Mouse (Mus musculus) testis, adult 2 months (tissue): ENCODE results near the gene Kif4. TPM values are rescaled to one million over a fixed set of nuclear protein-coding genes. Genes with fewer than 3 reads are reported as not detected.
A peak's percentile ranks its signal among the peaks of the same experiment; 100 is the strongest.

Experiments used
- H3K27ac ChIP-seq: fragments of 200-500 bp; 2 replicates; pipeline ENCODE4 v1.5.1; 2012; ENCODE audit warnings: low read depth, low read length; ENCODE audit not compliant: control insufficient read depth, insufficient read depth
- H3K27me3 ChIP-seq: fragments of 200-500 bp; 2 replicates; pipeline ENCODE4 v1.6.1; 2012; ENCODE audit warnings: mild to moderate bottlenecking, low read length, moderate library complexity; ENCODE audit not compliant: control insufficient read depth, insufficient read depth
- H3K36me3 ChIP-seq: fragments of 200-500 bp; 2 replicates; pipeline ENCODE4 v1.6.1; 2012; ENCODE audit warnings: mild to moderate bottlenecking, low read length; ENCODE audit not compliant: control insufficient read depth, insufficient read depth
- H3K4me1 ChIP-seq: fragments of 200-500 bp; 2 replicates; pipeline ENCODE4 v1.6.1; 2012; ENCODE audit warnings: low read length; ENCODE audit not compliant: control insufficient read depth, insufficient read depth
- H3K4me3 ChIP-seq: fragments of 200-500 bp; 2 replicates; pipeline ENCODE4 v1.5.1; 2012; ENCODE audit warnings: low read depth, mild to moderate bottlenecking, low read length, moderate library complexity, mixed read lengths; ENCODE audit not compliant: control insufficient read depth
- CTCF ChIP-seq: fragments of 200-500 bp; IDR thresholded peaks from 2 replicates; pipeline ENCODE4 v1.5.1; 2012; ENCODE audit warnings: low read depth, mild to moderate bottlenecking, inconsistent platforms, low read length, moderate library complexity; ENCODE audit not compliant: control insufficient read depth, insufficient read depth, insufficient replicate concordance
- POLR2A ChIP-seq: fragments of 200-500 bp; IDR thresholded peaks from 2 replicates; pipeline ENCODE4 v1.6.1; 2012; ENCODE audit warnings: low read depth, mild to moderate bottlenecking, inconsistent platforms, low read length, moderate library complexity; ENCODE audit not compliant: control insufficient read depth
- polyA plus RNA-seq: library from polyadenylated mRNA; depleted of rRNA; stranded (reverse); fragments of >200 nt; gene quantifications from 2 replicates; pipeline ENCODE4 v1.2.3, GENCODE M21; 2012; rRNA removed

The Kif4 gene
- polyA plus RNA-seq, 1 experiment = 1.1 TPM

- H3K27ac ChIP-seq = no peak within 1 kb of the TSS; the same call in 1 of the 2 replicates
- TF ChIP-seq POLR2A (no peak), CTCF (no peak)
- no peaks in the 10 kb centered on the region for H3K27me3 ChIP-seq
- H3K4me3 ChIP-seq = peak within 1 kb of the TSS; percentile 78
- H3K4me1 ChIP-seq = no peaks in the 10 kb centered on the region; the same call in 1 of the 2 replicates
- no peaks in the 10 kb centered on the region for H3K36me3 ChIP-seq
Observed at GRCm38 (mm10) chrX:100767181-100767884, 141.8 kb downstream of the Kif4 start, which contains the start of gene Dlg3. Dlg3 (plus strand) TSS chrX:100767722.

DNA sequence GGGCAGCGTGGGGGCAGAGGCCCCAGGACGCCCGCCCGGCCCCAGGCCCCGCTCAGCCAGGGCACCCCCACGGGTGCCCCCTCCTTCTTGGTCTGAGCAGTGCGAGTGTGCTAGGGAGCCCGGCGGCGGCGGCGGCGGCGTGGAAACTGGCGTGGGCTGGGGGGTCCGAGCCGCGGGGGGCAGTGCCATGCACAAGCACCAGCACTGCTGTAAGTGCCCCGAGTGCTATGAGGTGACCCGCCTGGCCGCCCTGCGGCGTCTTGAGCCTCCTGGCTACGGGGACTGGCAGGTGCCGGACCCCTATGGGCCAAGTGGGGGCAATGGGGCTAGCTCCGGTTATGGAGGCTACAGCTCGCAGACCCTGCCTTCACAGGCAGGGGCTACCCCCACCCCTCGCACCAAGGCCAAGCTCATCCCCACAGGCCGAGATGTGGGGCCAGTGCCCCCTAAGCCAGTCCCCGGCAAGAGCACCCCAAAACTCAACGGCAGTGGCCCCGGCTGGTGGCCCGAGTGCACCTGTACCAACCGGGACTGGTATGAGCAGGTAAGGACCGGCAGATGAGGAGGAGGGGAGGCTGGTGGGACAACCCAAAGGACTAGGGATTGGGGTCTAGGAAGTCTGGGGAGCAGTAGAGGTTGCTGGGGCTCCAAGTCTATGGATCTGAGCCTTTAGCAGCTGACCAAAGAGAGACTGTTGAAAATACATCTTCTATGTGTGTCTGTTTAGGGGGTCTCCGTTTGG is 142.5 kb downstream of the Kif4 start:
- TF ChIP-seq POLR2A (no peak), CTCF (no peak)
- no peaks in the 10 kb centered on the region; the same call in 1 of the 2 replicates for H3K4me1 ChIP-seq
- peak overlapping the region; percentile 78 for H3K4me3 ChIP-seq
- no peaks in the 10 kb centered on the region for H3K36me3 ChIP-seq
- H3K27me3 ChIP-seq = no peaks in the 10 kb centered on the region
- no peak overlapping the region for H3K27ac ChIP-seq

- Histone ChIP-seq H3K27ac (no peak overlapping the region), H3K27me3 (no peaks in the 10 kb centered on the region), H3K4me1 (no peaks in the 10 kb centered on the region; the same call in none of the 2 replicates), H3K4me3 (no peak overlapping the region), H3K36me3 (no peaks in the 10 kb centered on the region)
- TF ChIP-seq CTCF (no peak), POLR2A (no peak)
Observed at GRCm38 (mm10) chrX:100769281-100769680, 143.7 kb downstream of the Kif4 start.

DNA sequence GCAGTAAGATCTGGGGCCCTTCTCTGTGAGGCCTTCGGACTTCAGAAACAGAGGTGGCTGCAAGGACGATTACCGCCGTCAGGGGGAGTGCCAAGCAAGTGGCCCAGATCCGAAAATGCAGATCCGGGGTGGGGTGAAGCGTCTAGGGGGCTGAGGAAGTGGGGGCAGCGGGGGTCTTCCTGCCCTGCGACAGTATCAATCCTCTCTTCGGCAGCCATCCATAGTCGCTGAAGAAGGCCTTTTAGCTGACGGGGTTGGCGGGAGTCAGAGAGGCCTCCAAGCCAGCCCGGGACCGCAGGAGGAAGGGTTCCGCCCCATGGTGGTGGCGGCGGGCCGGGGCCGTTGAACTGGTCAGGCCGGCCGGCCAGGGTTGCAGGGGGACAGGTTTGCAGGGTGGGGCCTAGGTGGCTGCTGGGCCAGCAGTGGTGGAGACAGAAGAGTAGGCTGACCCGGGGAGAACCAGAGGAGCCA is 148.8 kb downstream of the Kif4 start:
- peak overlapping the region; percentile 64 for H3K27ac ChIP-seq

DNA sequence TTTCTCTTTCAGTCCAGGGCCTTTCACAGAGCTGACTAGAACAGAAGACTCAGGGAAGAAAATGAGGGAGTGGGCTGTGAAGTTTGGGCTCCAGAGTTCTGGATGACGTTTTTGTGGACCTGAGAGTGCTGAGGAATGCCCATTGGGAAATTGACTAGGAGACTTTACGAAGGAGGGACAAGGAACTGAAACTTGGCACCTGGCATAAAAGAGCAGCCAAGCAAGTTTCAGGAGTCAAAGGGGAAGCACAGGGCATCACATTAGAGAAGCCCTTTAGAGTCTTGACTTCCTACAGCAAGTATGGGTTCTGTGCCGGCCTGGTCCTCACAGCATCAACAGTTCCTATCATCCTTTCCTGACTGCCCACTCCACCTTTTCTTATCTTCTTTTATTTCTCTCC is 149.9 kb downstream of the Kif4 start:
- TF ChIP-seq CTCF (no peak), POLR2A (no peak)
- Histone ChIP-seq H3K27ac (no peak overlapping the region), H3K27me3 (no peaks in the 10 kb centered on the region), H3K4me3 (no peak overlapping the region), H3K4me1 (peaks cover 5% of the 10 kb centered on the region), H3K36me3 (no peaks in the 10 kb centered on the region)

More for the DNA sequence above, 148.8 kb downstream of the Kif4 start:
- Histone ChIP-seq H3K36me3 (no peaks in the 10 kb centered on the region), H3K27me3 (no peaks in the 10 kb centered on the region), H3K4me1 (peaks cover 5% of the 10 kb centered on the region), H3K4me3 (peak overlapping the region; percentile 72)
- peak; percentile 36; the same call in 1 of the 2 replicates for TF ChIP-seq CTCF
- no peak for TF ChIP-seq POLR2A

GRCm38 (mm10) chrX:100776494-100776893 is 151.0 kb downstream of the Kif4 start:
- no peaks in the 10 kb centered on the region for H3K36me3 ChIP-seq
- no peak overlapping the region; the same call in 1 of the 2 replicates for H3K4me3 ChIP-seq
- no peaks in the 10 kb centered on the region for H3K27me3 ChIP-seq
- H3K4me1 ChIP-seq = peaks cover 5% of the 10 kb centered on the region
- no peak overlapping the region; the same call in 1 of the 2 replicates for H3K27ac ChIP-seq
- TF ChIP-seq CTCF (no peak; the same call in 1 of the 2 replicates), POLR2A (no peak)

Other genes with a start within 250 kb of the Kif4 start
- gene Otud6a, start 196.7 kb upstream of the Kif4 start, polyA plus RNA-seq = 6.8 and 7.3 TPM in 2 replicates
- gene Awat2, start 183.0 kb upstream of the Kif4 start, polyA plus RNA-seq = 2.1 and 2.4 TPM in 2 replicates
- 3.1 and 3.3 TPM in 2 replicates for gene Igbp1, start 131.4 kb upstream of the Kif4 start, polyA plus RNA-seq
- gene Dgat2l6, start 100.9 kb upstream of the Kif4 start, polyA plus RNA-seq = not detected in 2 replicates
- 0.12 TPM in 1 of 2 replicates, not detected in the other for gene Awat1, start 53.5 kb upstream of the Kif4 start, polyA plus RNA-seq
- gene P2ry4, start 30.9 kb upstream of the Kif4 start, polyA plus RNA-seq = not detected in 2 replicates
- gene Arr3, start 20.2 kb upstream of the Kif4 start, polyA plus RNA-seq = not detected in 2 replicates
- 7.3 and 7.7 TPM in 2 replicates for gene Pdzd11, start 831 bp downstream of the Kif4 start, polyA plus RNA-seq
- gene Gdpd2, start 104.1 kb downstream of the Kif4 start, polyA plus RNA-seq = 1.6 and 1.8 TPM in 2 replicates
- gene Dlg3, start 142.0 kb downstream of the Kif4 start, polyA plus RNA-seq = 8.3 and 11.4 TPM in 2 replicates